Comparison of ENCODE assay signal across 7 mouse cellular contexts in the genomic region with DNA sequence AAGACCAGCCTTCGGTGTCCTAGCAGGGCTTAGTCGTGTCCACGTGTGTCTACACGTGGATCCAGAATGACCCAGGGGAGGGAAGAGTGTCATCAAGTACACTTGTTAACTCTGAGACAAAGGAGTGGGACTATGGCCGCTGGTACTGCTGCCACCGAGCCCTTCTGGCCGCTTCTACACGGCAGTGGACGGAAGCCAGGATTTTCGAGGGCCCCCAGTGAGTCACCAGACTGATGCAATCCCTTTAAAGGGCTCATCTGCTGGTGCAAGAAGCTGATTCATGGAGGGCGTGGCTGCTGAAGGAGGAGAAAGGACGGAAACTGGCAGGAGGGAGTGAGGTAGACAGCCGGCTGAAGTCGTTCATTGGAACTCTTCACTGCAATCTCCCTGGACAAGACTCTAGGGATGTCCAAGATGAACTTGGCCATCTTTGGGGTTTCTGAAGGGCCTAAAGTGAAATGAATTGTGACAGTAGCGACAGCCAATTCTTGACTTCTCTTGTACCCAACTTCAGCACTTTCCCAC. TPM values are rescaled to one million over a fixed set of nuclear protein-coding genes. Genes with fewer than 3 reads are reported as not detected.
DNase-seq lines count a peak whose midpoint lies in the region; ATAC-seq lines count a peak whose summit lies in the region.

No protein-coding gene starts in this region.

- H3K27ac ChIP-seq in embryonic facial prominence, embryonic 10.5 days (replicated peaks): peak overlapping the region; percentile 84
- H3K27ac ChIP-seq in limb, embryonic 10.5 days: peak overlapping the region; percentile 88
- H3K27ac ChIP-seq in midbrain, embryonic 12.5 days (replicated peaks): peak overlapping the region; percentile 85

- peak overlapping the region; percentile 58 for H3K9ac ChIP-seq in midbrain, embryonic 12.5 days (replicated peaks)

- H3K4me2 ChIP-seq in midbrain, embryonic 12.5 days (replicated peaks): peak overlapping the region; percentile 85

- peak; percentile 95 for DNase-seq in adrenal gland, postnatal 10 days
- peak; percentile 57 for DNase-seq in embryonic facial prominence, embryonic 10.5 days (ENCODE audit: low spot score)
- DNase-seq in kidney, adult 11 months: peak; percentile 89
- DNase-seq in limb, embryonic 10.5 days (ENCODE audit: low spot score): peak; percentile 61
- DNase-seq in skeletal muscle tissue, adult 2 months (ENCODE audit: low read depth, low spot score): peak; percentile 97

- peaks cover 28% of the 10 kb centered on the region for H3K36me3 ChIP-seq in embryonic facial prominence, embryonic 10.5 days (replicated peaks)
- peaks cover 18% of the 10 kb centered on the region for H3K36me3 ChIP-seq in limb, embryonic 10.5 days
- H3K36me3 ChIP-seq in midbrain, embryonic 12.5 days: peaks cover 6% of the 10 kb centered on the region

- no peaks in the 10 kb centered on the region for H3K9me3 ChIP-seq in embryonic facial prominence, embryonic 10.5 days
- no peaks in the 10 kb centered on the region for H3K9me3 ChIP-seq in limb, embryonic 10.5 days (replicated peaks)
- no peaks in the 10 kb centered on the region for H3K9me3 ChIP-seq in midbrain, embryonic 12.5 days

- peak; percentile 80 for ATAC-seq in granulocyte monocyte progenitor cell, adult 5-6 weeks (replicated peaks; ENCODE audit: poor library complexity, severe bottlenecking)
- ATAC-seq in midbrain, embryonic 12.5 days (ENCODE audit: low FRiP score, low read depth): peak; percentile 41; the same call in 1 of the 2 replicates

- WGBS in embryonic facial prominence, embryonic 10.5 days: 3% methylated on average over 15 of the region's 15 CpGs
- whole genome bisulfite sequencing in limb, embryonic 10.5 days: 3% methylated on average over 15 of the region's 15 CpGs
- WGBS in midbrain, embryonic 12.5 days: 2% methylated on average over 15 of the region's 15 CpGs

- peak overlapping the region; percentile 83 for H3K4me3 ChIP-seq in embryonic facial prominence, embryonic 10.5 days
- peak overlapping the region; percentile 95 for H3K4me3 ChIP-seq in limb, embryonic 10.5 days
- H3K4me3 ChIP-seq in midbrain, embryonic 12.5 days: peak overlapping the region; percentile 71

- H3K4me1 ChIP-seq in embryonic facial prominence, embryonic 10.5 days: peaks cover 41% of the 10 kb centered on the region
- H3K4me1 ChIP-seq in limb, embryonic 10.5 days: peaks cover 56% of the 10 kb centered on the region
- peaks cover 34% of the 10 kb centered on the region for H3K4me1 ChIP-seq in midbrain, embryonic 12.5 days

- H3K27me3 ChIP-seq in embryonic facial prominence, embryonic 10.5 days (replicated peaks; ENCODE audit: low read depth, poor library complexity, severe bottlenecking): no peaks in the 10 kb centered on the region
- 0 out of 2 replicates have a peak, but pooled peaks cover 11% of the 10 kb centered on the region for H3K27me3 ChIP-seq in limb, embryonic 10.5 days (ENCODE audit: low read depth, poor library complexity, severe bottlenecking)
- H3K27me3 ChIP-seq in midbrain, embryonic 12.5 days: no peaks in the 10 kb centered on the region

RNA-seq across cellular contexts. Expression of a gene that starts 0.6 kb away (rescaled TPM):
- total RNA-seq in adrenal gland, postnatal 10 days (2021): 10 to 100 TPM; 48.4 to 53.0 TPM
- polyA plus RNA-seq in embryonic facial prominence, embryonic 10.5 days (2016; fragmentation: Nextera tagmentation; extraction: Ambion mirVana): 43.8 and 44.5 TPM in 2 replicates
- total RNA-seq in granulocyte monocyte progenitor cell, adult 5-6 weeks (2014; fragmentation: Nextera tagmentation): 5.9 and 6.3 TPM in 2 replicates
- 2.9 and 3.6 TPM in 2 replicates for total RNA-seq in granulocyte monocyte progenitor cell, adult 5-6 weeks (2017)
- 48.2 and 52.1 TPM in 2 replicates for polyA plus RNA-seq in limb, embryonic 10.5 days (2016; fragmentation: Nextera tagmentation; extraction: Ambion mirVana)
- polyA plus RNA-seq in midbrain, embryonic 12.5 days (2016; fragmentation: Nextera tagmentation; extraction: Ambion mirVana): 48.8 and 49.0 TPM in 2 replicates

RNA-seq across cellular contexts. Expression of a gene that starts 6.7 kb away (rescaled TPM):
- 10 to 100 TPM; 18.2 to 23.2 TPM for total RNA-seq in adrenal gland, postnatal 10 days (2021)
- 44.9 and 48.5 TPM in 2 replicates for polyA plus RNA-seq in embryonic facial prominence, embryonic 10.5 days (2016; fragmentation: Nextera tagmentation; extraction: Ambion mirVana)
- 14.2 and 23.0 TPM in 2 replicates for total RNA-seq in granulocyte monocyte progenitor cell, adult 5-6 weeks (2014; fragmentation: Nextera tagmentation)
- 10.9 and 12.5 TPM in 2 replicates for total RNA-seq in granulocyte monocyte progenitor cell, adult 5-6 weeks (2017)
- polyA plus RNA-seq in limb, embryonic 10.5 days (2016; fragmentation: Nextera tagmentation; extraction: Ambion mirVana): 41.3 and 48.0 TPM in 2 replicates
- 42.1 and 42.9 TPM in 2 replicates for polyA plus RNA-seq in midbrain, embryonic 12.5 days (2016; fragmentation: Nextera tagmentation; extraction: Ambion mirVana)

RNA-seq across cellular contexts. Expression of a gene that starts 44.4 kb away (rescaled TPM):
- 10 to 100 TPM; 36.3 to 41.2 TPM for total RNA-seq in adrenal gland, postnatal 10 days (2021)
- polyA plus RNA-seq in embryonic facial prominence, embryonic 10.5 days (2016; fragmentation: Nextera tagmentation; extraction: Ambion mirVana): 37.1 and 38.9 TPM in 2 replicates
- total RNA-seq in granulocyte monocyte progenitor cell, adult 5-6 weeks (2014; fragmentation: Nextera tagmentation): 0.73 and 1.1 TPM in 2 replicates
- 1.0 and 2.4 TPM in 2 replicates for total RNA-seq in granulocyte monocyte progenitor cell, adult 5-6 weeks (2017)
- polyA plus RNA-seq in limb, embryonic 10.5 days (2016; fragmentation: Nextera tagmentation; extraction: Ambion mirVana): 72.7 and 82.2 TPM in 2 replicates
- polyA plus RNA-seq in midbrain, embryonic 12.5 days (2016; fragmentation: Nextera tagmentation; extraction: Ambion mirVana): 18.6 and 26.8 TPM in 2 replicates

RNA-seq across cellular contexts. Expression of a gene that starts 44.8 kb away (rescaled TPM):
- total RNA-seq in adrenal gland, postnatal 10 days (2021): 10 to 100 TPM in 1 of 2 experiments, 1 to 10 TPM in 1; 8.2 to 11.2 TPM
- 21.9 and 24.2 TPM in 2 replicates for polyA plus RNA-seq in embryonic facial prominence, embryonic 10.5 days (2016; fragmentation: Nextera tagmentation; extraction: Ambion mirVana)
- total RNA-seq in granulocyte monocyte progenitor cell, adult 5-6 weeks (2014; fragmentation: Nextera tagmentation): 4.6 and 12.2 TPM in 2 replicates
- total RNA-seq in granulocyte monocyte progenitor cell, adult 5-6 weeks (2017): 4.4 and 20.5 TPM in 2 replicates
- 20.4 and 23.7 TPM in 2 replicates for polyA plus RNA-seq in limb, embryonic 10.5 days (2016; fragmentation: Nextera tagmentation; extraction: Ambion mirVana)
- polyA plus RNA-seq in midbrain, embryonic 12.5 days (2016; fragmentation: Nextera tagmentation; extraction: Ambion mirVana): 31.6 and 31.8 TPM in 2 replicates

RNA-seq across cellular contexts. Expression of a gene that starts 56.4 kb away (rescaled TPM):
- 10 to 100 TPM; 72.3 to 78.8 TPM for total RNA-seq in adrenal gland, postnatal 10 days (2021)
- 161 and 164 TPM in 2 replicates for polyA plus RNA-seq in embryonic facial prominence, embryonic 10.5 days (2016; fragmentation: Nextera tagmentation; extraction: Ambion mirVana)
- 135 and 152 TPM in 2 replicates for total RNA-seq in granulocyte monocyte progenitor cell, adult 5-6 weeks (2014; fragmentation: Nextera tagmentation)
- 64.2 and 89.9 TPM in 2 replicates for total RNA-seq in granulocyte monocyte progenitor cell, adult 5-6 weeks (2017)
- polyA plus RNA-seq in limb, embryonic 10.5 days (2016; fragmentation: Nextera tagmentation; extraction: Ambion mirVana): 150 and 170 TPM in 2 replicates
- 129 and 136 TPM in 2 replicates for polyA plus RNA-seq in midbrain, embryonic 12.5 days (2016; fragmentation: Nextera tagmentation; extraction: Ambion mirVana)

Comparison
In these comparisons a context has a peak if more than half of its experiments do, and no peak if none do; other contexts are left out.
1. Peak in every context shown above with its lines: DNase-seq, ATAC-seq, H3K4me3 ChIP-seq and H3K27ac ChIP-seq.